Mouse (Mus musculus) kidney, embryonic 16.5 days (tissue): ENCODE results near the gene Tmod3. TPM values are rescaled to one million over a fixed set of nuclear protein-coding genes. Genes with fewer than 3 reads are reported as not detected.

Source experiments
- ATAC-seq: fragments of 200-750 bp; cut with Nextera tagmentation; 2 replicates; pipeline ENCODE4 v1.8.0; 2017; ENCODE audit warnings: moderate TSS enrichment; ENCODE audit not compliant: low FRiP score, low TSS enrichment
- H3K27ac ChIP-seq: fragments of 300-500 bp; sonication (generic); 2 replicates; pipeline ENCODE4 v1.5.1; 2014; ENCODE audit warnings: low read length
- H3K27me3 ChIP-seq: fragments of 300-500 bp; sonication (generic); 2 replicates; pipeline ENCODE4 v1.6.1; 2014; ENCODE audit warnings: low read length, control low read depth, mixed read lengths; ENCODE audit not compliant: insufficient read depth
- H3K36me3 ChIP-seq: fragments of 300-500 bp; sonication (generic); 2 replicates; pipeline ENCODE4 v1.6.1; 2014; ENCODE audit warnings: low read length, control low read depth, mixed read lengths; ENCODE audit not compliant: insufficient read depth
- H3K4me1 ChIP-seq: fragments of 300-500 bp; sonication (generic); 2 replicates; pipeline ENCODE4 v1.6.1; 2014; ENCODE audit warnings: low read length, control low read depth, mixed read lengths; ENCODE audit not compliant: insufficient read depth
- H3K4me2 ChIP-seq: fragments of 300-500 bp; sonication (generic); replicated peaks from 2 replicates; pipeline ENCODE4 v1.6.1; 2014; ENCODE audit warnings: low read depth, low read length
- H3K4me3 ChIP-seq: fragments of 300-500 bp; sonication (generic); 2 replicates; pipeline ENCODE4 v1.5.1; 2014; ENCODE audit warnings: mild to moderate bottlenecking, low read length
- H3K9ac ChIP-seq: fragments of 300-500 bp; sonication (generic); replicated peaks from 2 replicates; pipeline ENCODE4 v1.6.1; 2014; ENCODE audit warnings: low read length
- H3K9me3 ChIP-seq: fragments of 300-500 bp; sonication (generic); 2 replicates; pipeline ENCODE4 v1.6.1; 2016; ENCODE audit warnings: low read length, control low read depth
- WGBS: fragments of 180-500 bp; shearing (Covaris S2); extraction: QIAGEN DNeasy Blood & Tissue Kit; methylation state at CpG from one replicate; pipeline ENCODE4 v1.1.7; 2014; 5-methylcytosine and 5-hydroxymethylcytosine counted together
- polyA plus RNA-seq: library from polyadenylated mRNA; unstranded; fragments of >200 nt; fragmentation: Nextera tagmentation; extraction: Ambion mirVana; gene quantifications from 2 replicates; pipeline ENCODE4 v1.2.1, GENCODE M21; 2015

Gene Tmod3
- polyA plus RNA-seq, 1 experiment from 2014 or later, result 167 TPM

GRCm38 (mm10) chr9:75480536-75481075, 78.9 kb downstream of the Tmod3 start:
- WGBS, result 83% methylated on average over 5 of the region's 5 CpGs
- Histone ChIP-seq H3K27ac (no peak overlapping the region), H3K4me1 (no peaks in the 10 kb centered on the region), H3K4me3 (no peak overlapping the region), H3K9ac (no peak overlapping the region), H3K4me2 (no peak overlapping the region), H3K9me3 (no peaks in the 10 kb centered on the region), H3K36me3 (0 out of 2 replicates have a peak, but pooled peaks cover 4% of the 10 kb centered on the region), H3K27me3 (no peaks in the 10 kb centered on the region)
- ATAC-seq, result no peak

- ATAC-seq, result no peak
- Histone ChIP-seq H3K36me3 (no peaks in the 10 kb centered on the region), H3K9ac (no peak overlapping the region), H3K4me1 (no peaks in the 10 kb centered on the region), H3K4me2 (no peak overlapping the region), H3K9me3 (no peaks in the 10 kb centered on the region), H3K27me3 (no peaks in the 10 kb centered on the region), H3K4me3 (no peak overlapping the region), H3K27ac (no peak overlapping the region)
- WGBS, result 59% methylated on average over 8 of the region's 8 CpGs
These were observed 80.2 kb downstream of the Tmod3 start for GRCm38 (mm10) chr9:75479106-75479725.

- Histone ChIP-seq H3K9me3 (no peaks in the 10 kb centered on the region), H3K4me3 (no peak overlapping the region), H3K4me2 (no peak overlapping the region), H3K9ac (no peak overlapping the region), H3K27me3 (no peaks in the 10 kb centered on the region), H3K27ac (no peak overlapping the region), H3K4me1 (no peaks in the 10 kb centered on the region), H3K36me3 (peaks cover 3% of the 10 kb centered on the region; the same call in 1 of the 2 replicates)
- no peak for ATAC-seq
- 65% methylated on average over 3 of the region's 3 CpGs for WGBS
These were observed 82.2 kb downstream of the Tmod3 start for GRCm38 (mm10) chr9:75477212-75477611.

GRCm38 (mm10) chr9:75468297-75468696, 91.2 kb downstream of the Tmod3 start:
- Histone ChIP-seq H3K27me3 (no peaks in the 10 kb centered on the region), H3K4me2 (no peak overlapping the region), H3K4me1 (no peaks in the 10 kb centered on the region), H3K9ac (no peak overlapping the region), H3K27ac (no peak overlapping the region), H3K4me3 (no peak overlapping the region), H3K36me3 (peaks cover 42% of the 10 kb centered on the region), H3K9me3 (0 out of 2 replicates have a peak, but pooled peaks cover 4% of the 10 kb centered on the region)
- ATAC-seq, result no peak
- WGBS, result 83% methylated on average over 14 of the region's 14 CpGs

DNA sequence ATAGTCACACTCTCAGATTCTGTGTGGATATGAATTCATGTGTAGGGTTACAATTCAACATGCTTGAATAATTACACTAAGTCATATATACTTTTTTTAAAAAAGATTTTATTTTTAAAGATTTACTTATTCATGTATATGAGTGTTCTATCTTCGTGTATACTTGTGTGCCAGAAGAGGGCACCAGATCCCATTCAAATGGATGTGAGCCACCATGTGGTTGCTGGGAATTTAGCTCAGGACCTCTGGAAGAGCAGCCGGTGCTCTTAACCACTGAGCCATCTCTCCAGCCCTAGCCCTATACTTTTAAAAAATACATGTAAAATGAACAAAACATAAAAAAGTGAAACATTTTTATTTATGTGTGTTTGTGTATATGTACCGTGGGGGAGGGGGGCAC, 91.9 kb downstream of the Tmod3 start:
- Histone ChIP-seq H3K27ac (no peak overlapping the region), H3K4me3 (no peak overlapping the region), H3K4me2 (no peak overlapping the region), H3K4me1 (no peaks in the 10 kb centered on the region), H3K9me3 (0 out of 2 replicates have a peak, but pooled peaks cover 4% of the 10 kb centered on the region), H3K36me3 (peaks cover 44% of the 10 kb centered on the region), H3K27me3 (no peaks in the 10 kb centered on the region), H3K9ac (no peak overlapping the region)
- 99% methylated on average over 3 of the region's 3 CpGs for WGBS
- no peak for ATAC-seq

GRCm38 (mm10) chr9:75466641-75467040, 92.8 kb downstream of the Tmod3 start:
- H3K4me3 ChIP-seq, result no peak overlapping the region
- H3K4me2 ChIP-seq, result no peak overlapping the region
- ATAC-seq, result no peak
- no peaks in the 10 kb centered on the region for H3K27me3 ChIP-seq
- H3K9me3 ChIP-seq, result 0 out of 2 replicates have a peak, but pooled peaks cover 4% of the 10 kb centered on the region
- H3K9ac ChIP-seq, result no peak overlapping the region
- 93% methylated on average over 4 of the region's 4 CpGs for WGBS
- H3K36me3 ChIP-seq, result peaks cover 49% of the 10 kb centered on the region
- no peaks in the 10 kb centered on the region for H3K4me1 ChIP-seq
- no peak overlapping the region for H3K27ac ChIP-seq

DNA sequence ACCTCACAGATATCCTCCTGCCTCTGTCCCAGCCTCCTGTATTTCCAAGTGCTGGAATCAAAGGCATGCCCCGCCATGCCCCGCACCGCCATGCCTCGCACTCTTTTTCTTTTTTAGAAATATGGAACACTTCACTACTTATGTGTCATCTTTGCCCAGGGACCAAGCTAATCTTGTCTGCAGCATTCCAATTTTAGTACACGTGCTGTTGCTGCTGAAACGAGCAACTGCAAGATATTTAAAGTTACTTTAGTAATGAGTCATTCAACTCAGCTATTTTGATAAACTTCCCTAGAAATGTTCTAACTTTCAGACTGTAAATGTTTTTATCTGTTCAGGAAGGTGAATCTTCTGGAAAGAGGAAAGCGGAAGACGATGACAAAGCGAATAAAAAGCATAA, 93.6 kb downstream of the Tmod3 start:
- 0 out of 2 replicates have a peak, but pooled peaks cover 4% of the 10 kb centered on the region for H3K9me3 ChIP-seq
- no peak overlapping the region for H3K4me2 ChIP-seq
- H3K4me1 ChIP-seq, result no peaks in the 10 kb centered on the region
- no peaks in the 10 kb centered on the region for H3K27me3 ChIP-seq
- H3K4me3 ChIP-seq, result no peak overlapping the region
- peaks cover 55% of the 10 kb centered on the region for H3K36me3 ChIP-seq
- no peak overlapping the region for H3K9ac ChIP-seq
- ATAC-seq, result no peak
- 91% methylated on average over 9 of the region's 9 CpGs for WGBS
- no peak overlapping the region for H3K27ac ChIP-seq

GRCm38 (mm10) chr9:75463050-75463660, 96.3 kb downstream of the Tmod3 start:
- Histone ChIP-seq H3K36me3 (peaks cover 71% of the 10 kb centered on the region), H3K9me3 (0 out of 2 replicates have a peak, but pooled peaks cover 4% of the 10 kb centered on the region), H3K4me3 (no peak overlapping the region), H3K4me1 (no peaks in the 10 kb centered on the region), H3K27ac (no peak overlapping the region), H3K9ac (no peak overlapping the region), H3K27me3 (no peaks in the 10 kb centered on the region), H3K4me2 (no peak overlapping the region)
- ATAC-seq, result no peak
- whole genome bisulfite sequencing, result 79% methylated on average over 8 of the region's 8 CpGs

GRCm38 (mm10) chr9:75455684-75456083, 103.8 kb downstream of the Tmod3 start:
- Histone ChIP-seq H3K4me1 (no peaks in the 10 kb centered on the region), H3K36me3 (peaks cover 86% of the 10 kb centered on the region), H3K4me3 (no peak overlapping the region), H3K27me3 (no peaks in the 10 kb centered on the region), H3K9ac (no peak overlapping the region), H3K4me2 (no peak overlapping the region), H3K27ac (no peak overlapping the region), H3K9me3 (no peaks in the 10 kb centered on the region; the same call in 1 of the 2 replicates)
- 83% methylated on average over 10 of the region's 10 CpGs for WGBS
- no peak for ATAC-seq

DNA sequence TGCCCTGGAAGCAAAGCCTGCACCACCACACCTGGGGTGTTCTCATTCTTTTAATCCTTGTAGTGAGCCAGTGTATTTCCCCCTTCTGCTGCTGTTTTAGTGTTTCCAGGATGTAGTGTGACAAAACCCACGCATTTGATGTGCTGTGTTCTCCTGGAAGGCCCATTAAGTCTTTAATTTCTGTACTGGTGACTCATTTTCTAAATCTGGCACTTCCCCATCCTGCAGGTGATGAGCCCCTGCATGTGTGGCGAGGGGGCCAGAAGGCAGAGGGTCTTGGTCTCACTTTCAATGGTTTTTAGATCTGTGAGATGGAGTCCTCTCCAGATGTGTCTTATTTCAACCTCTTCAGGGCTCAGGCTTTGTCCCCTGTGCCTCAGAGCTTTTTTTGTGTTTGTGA, 105.5 kb downstream of the Tmod3 start:
- Histone ChIP-seq H3K4me3 (no peak overlapping the region), H3K9me3 (no peaks in the 10 kb centered on the region; the same call in 1 of the 2 replicates), H3K27me3 (no peaks in the 10 kb centered on the region), H3K4me1 (no peaks in the 10 kb centered on the region), H3K27ac (no peak overlapping the region), H3K9ac (no peak overlapping the region), H3K36me3 (peaks cover 83% of the 10 kb centered on the region), H3K4me2 (no peak overlapping the region)
- ATAC-seq, result no peak
- 81% methylated on average over 2 of the region's 2 CpGs for WGBS
